Mouse (Mus musculus): ENCODE results near the gene Arhgap35. TPM values are rescaled to one million over a fixed set of nuclear protein-coding genes. Genes with fewer than 3 reads are reported as not detected.
A peak's percentile ranks its signal among the peaks of the same experiment; 100 is the strongest.
"Not testable (repeated sequence)": the region's sequence is repeated elsewhere in the genome, so short reads cannot be mapped to it uniquely, and the experiment has no call there.

Gene Arhgap35
- total RNA-seq, 2 experiments from 2014 or later, result 30.5 to 36.6 TPM

GRCm38 (mm10) chr7:16606808-16607207 is 8.0 kb downstream of the Arhgap35 start:
- not testable (repeated sequence) for DNase-seq

- DNase-seq, result no peak
Measured at GRCm38 (mm10) chr7:16604141-16604540, 10.7 kb downstream of the Arhgap35 start.

GRCm38 (mm10) chr7:16601683-16602102 is 13.1 kb downstream of the Arhgap35 start:
- no peak for DNase-seq

GRCm38 (mm10) chr7:16599006-16599405 is 15.8 kb downstream of the Arhgap35 start:
- DNase-seq, result no peak

GRCm38 (mm10) chr7:16591292-16591691 is 23.5 kb downstream of the Arhgap35 start:
- DNase-seq, result no peak

GRCm38 (mm10) chr7:16587649-16588048 is 27.1 kb downstream of the Arhgap35 start:
- DNase-seq, result no peak

GRCm38 (mm10) chr7:16584384-16584783 is 30.4 kb downstream of the Arhgap35 start:
- no peak for DNase-seq

- no peak for DNase-seq
Measured at GRCm38 (mm10) chr7:16583775-16584174, 31.0 kb downstream of the Arhgap35 start.

GRCm38 (mm10) chr7:16582299-16582698 is 32.5 kb downstream of the Arhgap35 start:
- no peak for DNase-seq

GRCm38 (mm10) chr7:16581276-16582100 is 33.3 kb downstream of the Arhgap35 start:
- DNase-seq, result peak; percentile 10

- no peak for DNase-seq
Measured at GRCm38 (mm10) chr7:16576719-16577118, 38.1 kb downstream of the Arhgap35 start.

GRCm38 (mm10) chr7:16571191-16571590 is 43.6 kb downstream of the Arhgap35 start:
- DNase-seq, result no peak

- DNase-seq, result no peak
Measured at GRCm38 (mm10) chr7:16570737-16571136, 44.1 kb downstream of the Arhgap35 start.

- no peak for DNase-seq
Measured at GRCm38 (mm10) chr7:16564491-16564890, 50.3 kb downstream of the Arhgap35 start.

- DNase-seq, result no peak
Measured at GRCm38 (mm10) chr7:16557783-16558538, 56.8 kb downstream of the Arhgap35 start.

GRCm38 (mm10) chr7:16557251-16557650 is 57.5 kb downstream of the Arhgap35 start:
- DNase-seq, result no peak

GRCm38 (mm10) chr7:16554215-16554614 is 60.6 kb downstream of the Arhgap35 start:
- no peak for DNase-seq

- no peak for DNase-seq
Measured at GRCm38 (mm10) chr7:16551581-16551980, 63.2 kb downstream of the Arhgap35 start.

- DNase-seq, result no peak
Measured at GRCm38 (mm10) chr7:16549299-16549698, 65.5 kb downstream of the Arhgap35 start.

- DNase-seq, result peak; percentile 36
Measured at GRCm38 (mm10) chr7:16544770-16545169, 70.0 kb downstream of the Arhgap35 start.

- no peak for DNase-seq
Measured at GRCm38 (mm10) chr7:16537220-16537903, 77.4 kb downstream of the Arhgap35 start.

GRCm38 (mm10) chr7:16525995-16526394 is 88.8 kb downstream of the Arhgap35 start:
- no peak for DNase-seq

GRCm38 (mm10) chr7:16525448-16525847 is 89.3 kb downstream of the Arhgap35 start:
- no peak for DNase-seq
